Mouse (Mus musculus): ENCODE measurements around the gene Nfia.

Nfia gene

DNA sequence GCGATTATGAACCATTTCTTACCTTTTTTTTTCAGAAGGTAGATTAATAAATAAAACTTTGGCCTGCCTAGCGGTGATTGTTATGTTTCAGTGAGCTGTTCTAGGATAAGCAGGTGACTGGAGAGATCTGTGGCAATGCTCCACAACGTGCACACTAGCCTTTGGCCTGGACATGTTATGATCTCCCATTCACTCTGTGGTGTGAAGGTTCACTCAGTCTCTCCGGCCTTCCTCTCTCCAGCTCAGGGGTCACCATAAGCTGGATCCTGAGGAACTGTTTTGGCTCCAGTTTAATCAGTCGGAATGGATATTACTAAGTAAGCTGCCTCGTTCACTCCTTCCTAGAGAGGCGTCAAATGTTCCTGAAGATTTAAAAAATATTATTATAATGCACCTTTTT lies 139.2 kb downstream of the Nfia start:
- no peak for DNase-seq (ENCODE audit: low spot score in 2 of 2)

- no peak for DNase-seq (ENCODE audit: low spot score in 2 of 2)
These were observed 139.6 kb downstream of the Nfia start for GRCm38 (mm10) chr4:97912155-97912554.

DNA sequence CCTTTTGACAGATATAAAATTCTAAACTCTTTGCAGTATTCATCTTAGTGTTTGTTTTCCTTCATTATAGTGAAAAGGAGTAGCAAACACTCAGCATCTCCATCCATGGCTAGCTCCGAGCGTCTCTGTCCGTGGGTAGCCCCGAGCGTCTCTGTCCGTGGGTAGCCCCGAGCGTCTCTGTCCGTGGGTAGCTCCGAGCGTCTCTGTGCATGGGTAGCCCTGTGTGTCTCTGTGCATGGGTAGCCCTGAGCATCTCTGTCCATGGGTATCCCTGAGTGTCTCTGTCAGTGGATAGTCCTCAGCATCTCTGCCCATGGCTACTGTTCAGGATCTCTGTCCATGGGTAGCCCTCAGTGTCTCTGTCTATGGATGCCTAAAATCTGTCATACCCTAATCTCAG lies 140.0 kb downstream of the Nfia start:
- DNase-seq (ENCODE audit: low spot score in 2 of 2), result no peak

GRCm38 (mm10) chr4:97914348-97914747 lies 141.8 kb downstream of the Nfia start:
- no peak for DNase-seq (ENCODE audit: low spot score in 2 of 2)

- DNase-seq (ENCODE audit: low spot score in 2 of 2), result no peak
These were observed 142.2 kb downstream of the Nfia start for GRCm38 (mm10) chr4:97914761-97915160.

DNA sequence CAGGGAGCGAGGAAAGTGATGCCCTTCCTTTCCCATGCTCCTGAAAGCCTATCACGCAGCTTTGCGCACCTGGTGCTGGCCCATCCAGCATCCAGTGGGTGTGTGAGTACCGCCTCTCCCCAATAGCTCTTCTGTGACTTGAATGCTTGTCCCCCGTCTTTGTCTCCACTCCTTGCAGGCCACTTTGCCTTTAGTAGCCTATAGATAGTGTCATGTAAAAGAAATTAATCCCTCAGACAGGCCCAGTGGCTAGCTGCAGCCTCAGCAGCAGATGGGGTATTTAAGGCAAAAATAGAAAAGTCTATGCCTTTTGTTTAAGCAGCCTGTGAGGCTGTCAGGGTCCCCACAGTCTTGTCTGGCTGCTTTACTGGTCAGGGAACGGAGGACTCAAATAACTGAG lies 145.0 kb downstream of the Nfia start:
- DNase-seq (ENCODE audit: low spot score in 2 of 2), result no peak

- DNase-seq (ENCODE audit: low spot score in 2 of 2), result no peak
These were observed 146.1 kb downstream of the Nfia start for GRCm38 (mm10) chr4:97918675-97919074.

DNA sequence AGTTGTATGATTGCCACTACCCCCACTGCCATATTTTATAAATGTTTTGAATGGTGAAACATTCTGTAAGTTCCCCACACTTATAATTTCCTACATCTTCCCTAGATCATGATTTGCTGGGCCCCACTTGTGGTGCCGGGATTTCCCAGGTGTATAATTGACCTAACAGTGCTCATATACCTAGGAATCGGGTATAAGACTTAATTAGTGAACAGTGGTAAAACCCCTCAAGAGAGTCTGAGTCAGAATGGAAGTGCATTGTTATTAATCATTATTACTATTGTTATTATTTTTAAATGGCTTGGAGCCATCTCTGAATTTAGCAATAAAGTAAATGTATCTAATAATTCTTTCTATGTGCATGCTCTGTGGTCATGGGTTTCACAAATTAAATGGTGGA lies 147.2 kb downstream of the Nfia start:
- no peak for DNase-seq (ENCODE audit: low spot score in 2 of 2)

DNA sequence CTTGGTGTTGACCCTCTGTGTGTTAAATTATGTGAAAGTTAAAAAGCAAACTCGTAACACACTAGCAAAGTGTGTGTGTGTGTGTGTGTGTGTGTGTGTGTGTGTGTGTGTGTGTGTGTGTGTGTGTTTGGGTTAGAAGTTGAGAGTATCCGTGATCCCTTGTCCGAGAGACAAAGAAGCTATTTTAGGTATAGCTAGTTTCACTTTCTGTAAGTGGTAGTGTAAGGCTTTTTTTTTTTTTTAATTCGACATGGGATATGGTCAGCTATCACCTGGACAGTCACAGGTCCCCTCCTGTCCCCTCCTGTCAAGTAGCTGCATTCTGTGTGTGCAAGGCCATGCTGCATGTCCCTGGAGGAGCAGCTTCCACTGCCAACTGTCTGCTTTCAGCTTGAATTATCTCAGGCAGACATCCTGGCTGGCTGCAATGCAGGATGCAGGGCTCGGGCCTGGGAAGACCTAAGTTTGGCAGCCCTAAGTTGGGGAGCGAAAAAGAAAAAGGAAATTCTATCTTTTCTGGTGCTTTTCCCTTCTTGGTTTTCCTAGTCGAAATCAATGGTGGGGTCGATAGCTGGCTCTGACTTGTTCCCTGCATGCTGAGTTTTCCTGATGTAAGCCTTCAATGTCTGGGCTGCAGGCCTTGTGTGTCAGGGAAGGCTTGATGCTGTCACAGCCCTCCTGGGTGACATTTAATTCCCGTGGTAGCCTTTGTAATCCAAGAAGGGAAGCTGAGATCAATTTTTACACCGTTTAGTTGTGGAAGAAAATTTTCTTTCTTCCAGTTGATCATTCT lies 147.9 kb downstream of the Nfia start:
- DNase-seq (ENCODE audit: low spot score in 2 of 2), result no peak

GRCm38 (mm10) chr4:97921682-97922081 lies 149.1 kb downstream of the Nfia start:
- DNase-seq (ENCODE audit: low spot score in 2 of 2), result no peak

DNA sequence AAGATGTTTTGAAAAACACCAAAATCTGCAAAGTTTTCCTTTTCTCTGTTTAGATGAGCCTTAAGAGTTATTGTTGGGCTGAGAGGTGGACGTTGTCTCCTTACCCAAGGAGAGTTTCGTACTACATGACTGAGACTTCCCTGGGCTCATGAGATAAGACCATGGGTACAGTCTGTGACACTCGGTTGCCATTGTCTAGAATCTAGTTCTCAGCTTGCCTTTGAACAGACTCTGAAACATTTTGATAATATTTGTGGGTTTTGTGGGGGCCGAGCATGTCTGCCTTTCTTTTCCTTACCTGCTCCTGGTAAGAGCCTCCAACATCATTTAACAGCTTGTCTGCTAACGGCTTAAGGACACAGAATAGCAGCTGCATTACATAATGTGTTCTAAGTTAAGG lies 150.7 kb downstream of the Nfia start:
- no peak for DNase-seq (ENCODE audit: low spot score in 2 of 2)

DNA sequence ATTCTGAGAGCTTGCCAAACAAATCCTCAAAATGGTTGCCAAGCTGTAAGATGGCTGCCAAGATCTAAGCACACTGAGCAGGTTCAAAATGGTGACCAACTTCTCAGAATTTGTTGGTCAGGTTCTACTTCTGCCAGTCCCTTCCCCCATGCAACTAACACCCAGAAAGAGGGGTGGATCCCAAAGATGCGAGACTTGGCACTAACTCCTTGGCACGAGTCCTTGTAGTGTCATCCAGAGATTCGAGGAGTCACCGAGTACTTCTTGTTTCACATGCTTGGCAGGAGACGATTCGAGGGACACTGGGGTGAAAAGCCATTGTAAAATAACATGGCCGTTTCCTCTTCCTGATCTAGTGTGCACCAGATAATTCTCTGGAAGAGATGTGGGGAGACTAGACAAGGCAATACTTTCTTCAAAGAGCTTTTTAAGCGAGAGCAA lies 151.4 kb downstream of the Nfia start:
- DNase-seq (ENCODE audit: low spot score in 2 of 2), result peak in 1 of 2 experiments; percentile 53

DNA sequence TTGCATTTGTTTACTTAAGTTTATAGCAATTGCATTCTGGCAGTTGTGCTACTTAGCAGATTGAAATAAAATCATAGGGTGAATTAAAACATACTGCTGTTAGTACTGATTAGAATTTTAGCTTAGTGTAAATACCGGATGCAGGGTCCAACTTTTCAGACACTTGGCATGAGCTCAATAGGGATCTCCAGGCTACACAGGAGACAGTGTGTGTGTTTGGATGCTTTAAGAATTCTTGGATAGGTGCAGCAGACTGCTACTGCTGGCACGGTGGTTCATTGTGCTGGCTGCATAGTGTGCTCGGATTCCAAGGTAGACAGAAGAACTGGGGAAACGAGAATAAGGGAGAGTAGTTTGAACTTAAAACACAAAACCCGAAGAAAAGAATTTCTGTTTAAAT lies 151.9 kb downstream of the Nfia start:
- no peak for DNase-seq (ENCODE audit: low spot score in 2 of 2)

DNA sequence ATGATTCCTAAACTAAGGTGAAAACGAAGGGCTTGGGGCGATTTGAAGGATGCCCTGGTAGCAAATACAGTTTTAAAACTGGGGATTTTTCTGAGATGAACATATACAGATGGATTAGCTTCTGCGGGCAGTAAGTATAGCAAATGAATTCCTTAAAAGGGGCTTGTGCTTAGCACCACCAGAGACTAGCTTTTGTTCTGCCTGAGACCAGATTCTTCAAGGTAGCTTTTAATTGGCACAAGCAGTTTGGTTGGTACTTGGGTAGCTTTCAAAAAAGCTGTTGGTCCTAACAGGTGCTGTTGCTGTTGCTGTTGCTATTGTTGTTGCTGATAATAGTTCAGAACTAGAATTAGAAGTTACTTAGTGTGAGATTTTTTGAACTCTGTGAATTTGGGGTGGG lies 152.3 kb downstream of the Nfia start:
- no peak for DNase-seq (ENCODE audit: low spot score in 2 of 2)

- no peak for DNase-seq (ENCODE audit: low spot score in 2 of 2)
These were observed 153.1 kb downstream of the Nfia start for GRCm38 (mm10) chr4:97925644-97926043.

DNA sequence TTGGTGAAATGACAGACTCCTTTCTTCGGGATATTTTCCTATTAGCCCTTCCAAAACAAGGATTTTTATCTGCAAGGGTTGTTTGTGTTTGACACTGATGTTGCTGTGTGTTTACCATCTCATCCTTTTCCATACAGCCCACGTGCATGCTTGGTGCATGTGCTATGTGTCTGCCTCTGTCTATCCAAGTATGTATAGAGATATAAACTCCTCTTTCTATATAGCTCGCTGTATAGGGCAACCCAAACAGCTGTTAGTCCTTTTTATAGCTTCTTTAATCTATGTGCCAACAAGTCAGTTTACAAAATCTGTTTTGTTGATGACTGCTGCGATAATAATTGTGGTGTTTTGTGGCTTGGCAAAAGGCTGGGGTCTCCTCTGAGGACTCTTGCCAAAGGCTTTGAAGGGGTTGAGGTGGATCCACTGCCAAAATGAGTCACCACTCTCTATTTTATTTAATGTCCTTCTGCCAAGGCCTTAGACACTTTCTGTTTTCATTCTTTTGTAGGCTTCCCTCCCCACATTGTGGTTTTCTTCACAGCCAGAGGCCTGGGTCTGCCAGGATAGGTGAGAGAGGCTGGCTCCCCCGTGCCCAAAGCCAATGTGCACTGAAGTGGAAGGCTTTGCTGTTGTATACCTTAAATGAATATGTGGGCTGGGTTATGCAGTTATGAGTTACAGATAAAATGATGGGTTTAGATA lies 154.2 kb downstream of the Nfia start:
- no peak for DNase-seq (ENCODE audit: low spot score in 2 of 2)

DNA sequence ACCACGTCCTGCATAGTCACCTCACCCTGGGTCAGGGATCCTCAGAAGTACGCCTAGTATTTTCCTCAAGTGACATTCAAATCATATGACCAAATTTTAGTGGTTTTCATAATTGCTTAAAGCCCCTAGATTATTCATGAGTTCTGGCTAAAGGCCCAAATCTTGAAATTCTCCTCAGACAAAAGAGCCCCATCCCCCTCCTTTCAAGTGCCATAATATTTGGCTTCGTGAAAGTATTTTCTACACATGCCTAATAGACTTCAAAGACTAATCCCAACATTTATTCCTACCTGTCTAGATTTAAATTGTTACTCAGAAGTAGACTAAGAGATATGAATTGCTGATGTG lies 154.7 kb downstream of the Nfia start:
- DNase-seq (ENCODE audit: low spot score in 2 of 2), result no peak

DNA sequence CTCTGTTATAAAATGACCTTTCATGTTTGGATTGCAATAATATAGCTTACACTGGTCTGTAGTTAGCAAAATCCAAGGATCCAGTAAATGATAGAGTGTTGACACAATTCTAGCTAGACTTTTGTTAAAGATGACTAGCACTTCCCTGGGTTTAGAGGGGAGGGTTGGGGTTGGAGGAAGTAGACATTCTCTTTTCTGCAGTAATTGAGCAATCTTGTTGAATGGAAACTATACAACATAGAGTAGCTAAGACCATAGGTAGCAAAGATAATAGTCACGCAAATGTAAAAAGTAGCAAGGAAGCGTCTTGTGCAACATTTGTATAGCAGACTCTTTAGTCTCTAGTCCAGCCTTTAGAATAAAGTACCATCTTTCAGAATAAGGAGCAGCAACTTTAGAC lies 163.8 kb downstream of the Nfia start:
- DNase-seq (ENCODE audit: low spot score in 2 of 2), result no peak

- DNase-seq (ENCODE audit: low spot score in 2 of 2), result no peak
These were observed 164.4 kb downstream of the Nfia start for GRCm38 (mm10) chr4:97936912-97937311.

DNA sequence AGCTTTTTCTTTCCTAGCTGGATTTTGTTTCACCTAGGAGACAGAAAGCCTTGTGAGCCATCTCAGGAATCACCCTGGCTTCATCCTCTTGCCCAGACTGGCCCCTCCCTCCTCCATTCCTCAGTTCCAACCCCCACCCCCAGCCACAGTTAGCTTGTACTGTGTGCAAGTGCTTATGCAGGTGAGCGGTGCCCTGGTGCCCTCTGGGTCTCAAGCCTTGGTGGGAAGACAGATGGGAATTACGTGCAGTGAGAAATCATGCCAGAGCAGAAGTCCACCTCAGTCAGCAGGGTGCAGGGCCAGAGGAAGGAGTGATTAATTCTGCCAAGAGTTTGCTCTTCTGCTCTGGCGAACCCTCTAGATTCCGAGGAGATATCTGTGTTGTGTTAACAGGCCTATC lies 167.0 kb downstream of the Nfia start:
- no peak for DNase-seq (ENCODE audit: low spot score in 2 of 2)

- DNase-seq (ENCODE audit: low spot score in 2 of 2), result no peak
These were observed 167.5 kb downstream of the Nfia start for GRCm38 (mm10) chr4:97939920-97940520.

DNA sequence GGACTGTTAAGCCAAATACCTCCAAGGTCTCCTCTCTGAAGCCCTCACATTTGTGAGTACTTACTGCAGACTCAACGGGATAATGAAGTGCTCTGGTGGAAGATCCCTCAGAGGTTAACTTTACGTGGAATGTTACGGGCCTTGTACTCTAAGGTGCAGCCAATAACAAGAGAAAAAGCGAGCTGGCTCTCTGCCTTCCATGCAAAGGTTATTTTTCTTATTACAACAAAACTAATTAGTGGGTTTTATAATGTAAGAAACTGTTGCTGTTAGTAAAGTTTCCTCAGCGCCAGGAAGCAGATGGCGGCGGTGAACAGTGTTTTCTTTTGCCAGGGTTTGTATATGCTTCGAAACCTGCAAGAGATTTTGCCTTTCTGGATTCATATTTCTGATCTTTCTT lies 169.1 kb downstream of the Nfia start:
- DNase-seq (ENCODE audit: low spot score in 2 of 2), result no peak

GRCm38 (mm10) chr4:97944309-97944708 lies 171.8 kb downstream of the Nfia start:
- DNase-seq (ENCODE audit: low spot score in 2 of 2), result no peak

Measured in frontal cortex, postnatal 10 days (tissue).